Mouse (Mus musculus) testis, postnatal 14 days (tissue): ENCODE measurements at regions not wholly inside any gene's neighbourhood (a gene's known extent, or its start where the extent isn't known, plus 50 kb on each side); places are given as distances from the start of the nearest gene placed in this dataset.

ENCODE experiments used
- DNase-seq: peaks from one replicate; pipeline ENCODE4 v3.0.0; 2021; ENCODE audit warnings: low spot score

DNA sequence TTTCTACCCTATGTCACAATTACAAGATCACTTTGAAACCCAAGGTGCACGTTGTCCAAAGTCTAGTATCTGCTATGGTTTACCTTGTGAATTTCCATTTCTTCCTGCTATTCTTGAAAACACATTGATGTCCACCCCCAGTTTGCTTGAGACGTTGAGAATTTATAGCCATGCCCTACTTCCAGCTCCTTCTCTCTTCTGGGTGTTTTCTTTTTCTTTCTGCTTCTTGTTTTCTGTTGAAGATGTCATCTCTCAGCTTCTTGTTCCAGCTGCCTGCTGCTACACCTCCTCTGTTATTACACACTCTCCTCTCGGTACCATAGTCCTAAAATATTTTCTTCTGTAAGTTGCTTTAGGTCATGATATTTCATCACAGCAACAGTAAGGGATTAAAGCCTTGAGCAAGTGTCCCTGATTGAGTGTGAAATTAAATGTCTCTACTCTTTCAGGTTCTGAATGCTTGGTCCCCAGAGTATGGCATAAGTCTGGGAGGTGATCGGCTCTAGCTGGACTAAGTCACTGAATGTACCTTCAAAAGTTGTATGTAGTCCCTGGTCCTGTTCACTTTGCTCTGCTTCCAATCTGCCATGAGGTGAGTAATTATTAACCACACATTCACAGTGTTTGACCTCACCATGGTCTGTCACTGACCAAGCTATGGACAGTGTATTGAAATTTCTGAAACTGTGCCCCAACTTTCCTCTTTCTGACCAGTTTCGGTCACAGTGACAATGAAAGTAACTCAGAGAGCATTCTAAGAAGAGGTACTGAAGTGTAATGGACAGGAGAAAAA, 718.1 kb downstream of the Epm2a start:
- DNase-seq = no peak

DNA sequence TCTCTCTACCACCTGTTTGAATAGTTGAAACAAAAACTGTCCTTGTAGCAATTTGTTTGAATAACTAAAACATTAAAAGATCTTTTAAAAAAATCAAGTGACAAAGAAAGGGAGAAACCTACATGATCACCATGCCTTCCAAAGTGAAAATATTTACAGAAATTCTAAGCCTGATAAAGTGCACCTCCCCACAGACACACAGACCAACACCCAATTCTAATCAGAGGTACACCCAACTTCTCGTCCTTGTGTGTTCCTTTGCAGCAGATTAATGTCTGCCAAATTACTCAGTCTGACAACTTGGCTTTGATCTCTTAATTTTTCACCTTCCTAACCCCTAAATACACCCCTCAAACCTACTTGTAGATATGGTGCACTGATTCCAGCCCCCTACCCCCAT, 719.1 kb downstream of the Epm2a start:
- no peak for DNase-seq

DNA sequence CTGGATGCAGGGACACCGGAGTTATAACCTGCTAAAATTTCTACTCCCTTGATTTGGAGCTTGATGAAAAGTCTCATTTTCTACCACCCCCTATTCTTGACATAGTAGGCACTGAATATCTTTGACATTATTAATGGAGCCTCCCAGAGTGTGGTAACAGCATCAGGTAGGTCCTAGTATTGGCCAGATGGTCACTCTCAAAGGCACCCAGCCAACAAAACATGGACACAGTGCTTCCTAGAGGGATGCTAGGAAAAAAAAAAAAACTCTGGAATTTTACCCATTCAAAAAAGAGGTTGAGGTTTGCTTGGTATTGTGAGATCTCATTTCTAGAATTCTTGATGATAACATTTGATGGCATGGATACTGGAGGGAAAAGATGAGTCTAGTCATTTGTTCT, 740.8 kb downstream of the Epm2a start:
- DNase-seq = no peak

DNA sequence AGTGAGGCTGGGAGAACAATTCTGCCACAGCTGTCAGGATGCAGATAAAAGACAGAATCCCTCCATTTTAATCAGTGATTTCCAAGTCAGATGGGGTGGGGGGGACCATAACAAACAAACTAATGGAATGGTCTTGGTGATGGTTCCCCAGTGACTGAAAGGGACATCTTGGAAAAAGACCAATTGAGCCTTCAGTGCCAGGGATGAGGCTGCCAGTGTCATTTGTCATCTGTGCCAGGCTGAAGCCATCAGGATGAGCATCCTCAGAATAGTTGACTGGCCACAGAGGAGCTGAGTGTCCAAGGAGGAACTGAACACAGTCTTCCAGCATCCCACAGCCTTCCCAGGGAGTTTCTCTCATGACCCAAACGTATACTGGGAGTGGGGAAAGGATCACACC, 749.3 kb downstream of the Epm2a start:
- DNase-seq = no peak

DNA sequence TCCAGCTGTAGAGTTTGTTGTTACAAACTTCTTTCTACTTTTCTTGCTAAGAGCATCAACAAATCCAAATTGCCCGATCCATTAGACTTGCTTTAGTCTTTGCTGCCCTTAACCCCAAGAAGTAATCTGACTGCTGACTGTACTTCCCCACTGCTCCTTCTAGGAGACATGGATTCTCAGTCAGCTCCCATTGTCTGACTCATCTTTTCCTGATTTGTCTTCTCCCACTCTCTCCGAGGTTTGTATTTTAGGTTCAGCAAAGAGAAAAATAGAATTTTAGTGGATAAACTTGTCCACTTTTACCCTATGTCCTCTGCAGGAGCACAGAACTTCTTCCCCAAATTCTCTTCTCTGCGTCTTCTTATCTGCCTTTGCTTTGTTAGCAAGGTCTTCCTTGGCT, 753.5 kb downstream of the Epm2a start:
- DNase-seq = no peak

DNA sequence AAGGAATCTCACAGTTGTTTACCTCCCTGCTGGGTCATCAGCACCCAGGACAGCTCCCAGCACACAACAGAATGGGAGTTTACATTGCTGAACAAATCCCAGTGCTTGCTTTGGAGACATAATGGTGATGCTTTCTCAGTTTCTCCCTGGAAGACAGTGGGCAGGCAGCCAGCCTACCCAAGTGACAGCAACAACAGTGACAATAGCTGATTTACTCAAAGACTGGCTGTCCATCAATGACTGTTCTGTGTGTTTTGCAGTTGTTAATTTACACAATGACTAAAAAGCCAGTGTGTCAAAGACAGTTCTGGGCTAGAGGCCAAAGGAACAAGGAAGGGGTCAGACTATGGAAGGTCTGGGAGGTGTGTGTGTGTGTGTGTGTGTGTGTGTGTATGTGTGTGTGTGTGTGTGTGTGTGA, 762.2 kb downstream of the Utrn start:
- peak; percentile 15 for DNase-seq

DNA sequence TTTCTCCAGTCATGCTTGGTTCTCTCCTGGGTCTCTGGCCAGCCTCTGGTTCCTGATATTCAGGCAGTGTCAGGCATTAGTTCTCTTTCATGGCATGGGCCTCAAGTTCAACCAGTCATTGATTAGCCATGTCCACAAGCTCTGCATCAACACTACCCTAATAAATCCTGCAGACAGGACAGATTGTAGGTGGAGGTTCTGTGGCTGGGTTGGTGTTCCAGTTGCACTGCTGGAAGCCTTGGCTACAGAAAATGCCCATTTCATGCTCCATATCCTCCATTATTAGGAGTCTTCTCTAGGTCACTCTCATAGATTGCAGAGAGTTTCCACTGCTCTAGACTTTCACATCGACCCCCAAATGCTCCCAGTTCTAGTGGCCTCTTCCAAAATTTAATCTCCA, 757.4 kb downstream of the Utrn start:
- no peak for DNase-seq

DNA sequence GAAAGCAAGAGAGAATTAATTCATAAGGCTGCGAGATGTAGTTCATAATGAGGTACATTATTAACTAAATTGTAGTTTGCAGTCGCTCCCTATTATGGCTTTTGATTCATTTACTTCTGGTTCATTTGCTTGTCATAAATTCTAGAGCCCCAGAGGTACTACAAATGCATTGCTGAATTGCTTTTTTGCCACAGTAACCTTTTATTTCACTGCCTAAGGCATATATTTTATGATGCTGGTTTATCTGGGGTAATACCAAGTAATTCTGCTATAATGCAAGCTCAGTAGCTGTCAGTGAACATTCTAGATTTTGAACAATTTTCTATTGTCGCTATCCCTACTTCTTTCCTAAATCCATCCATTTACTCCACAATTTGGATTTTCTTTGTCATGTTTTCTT, 753.4 kb downstream of the Utrn start:
- no peak for DNase-seq

DNA sequence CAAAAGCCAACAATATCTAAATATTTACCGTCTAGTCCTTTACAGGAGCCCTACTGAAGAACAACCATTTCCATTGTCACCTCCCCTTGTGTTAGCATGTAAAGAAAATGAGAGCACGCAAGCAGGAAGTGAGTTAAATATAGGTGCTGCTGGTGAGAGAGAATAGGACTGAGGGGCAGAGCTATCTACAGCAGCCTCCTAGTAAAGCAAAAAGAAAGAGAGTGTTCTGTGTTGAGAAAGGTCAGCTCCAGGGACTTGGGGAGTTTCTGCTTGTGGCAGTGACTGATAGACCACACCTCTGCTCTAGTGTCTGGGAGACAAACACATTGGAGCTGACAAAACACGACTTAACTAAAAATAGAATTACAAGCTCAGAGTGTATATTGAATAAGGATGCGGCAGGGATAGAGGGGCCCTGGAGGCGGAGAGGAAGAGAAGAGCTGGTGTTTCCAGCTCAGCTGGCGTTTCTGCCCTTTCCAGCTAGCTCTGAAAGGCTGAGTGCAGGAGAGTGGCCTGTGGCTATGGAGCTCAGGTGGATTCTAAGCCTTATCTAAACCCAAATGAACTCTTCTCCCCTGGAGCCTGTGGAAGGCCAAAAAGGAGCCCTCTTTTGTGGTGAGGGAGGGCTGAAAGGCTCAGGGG, 752.4 kb downstream of the Utrn start:
- no peak for DNase-seq

DNA sequence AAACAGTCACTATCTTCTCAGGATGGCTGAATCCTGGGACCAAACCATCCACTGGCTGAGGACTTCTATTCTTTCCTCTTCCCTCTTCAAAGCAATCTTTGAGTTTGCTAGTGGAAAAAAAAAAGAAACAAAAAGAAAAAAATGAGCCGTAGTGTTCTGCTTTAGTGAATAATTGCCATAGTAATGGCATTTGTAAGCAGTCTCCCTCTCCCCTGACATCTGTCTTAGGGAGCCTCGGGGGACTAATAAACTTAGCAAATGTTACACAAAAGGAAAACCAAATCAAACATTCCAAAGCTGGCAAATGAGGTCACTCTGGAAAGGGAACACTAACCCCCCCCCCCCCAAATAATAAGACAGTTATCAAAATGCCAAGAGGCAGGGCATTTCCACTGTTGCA, 744.9 kb downstream of the Utrn start:
- no peak for DNase-seq

DNA sequence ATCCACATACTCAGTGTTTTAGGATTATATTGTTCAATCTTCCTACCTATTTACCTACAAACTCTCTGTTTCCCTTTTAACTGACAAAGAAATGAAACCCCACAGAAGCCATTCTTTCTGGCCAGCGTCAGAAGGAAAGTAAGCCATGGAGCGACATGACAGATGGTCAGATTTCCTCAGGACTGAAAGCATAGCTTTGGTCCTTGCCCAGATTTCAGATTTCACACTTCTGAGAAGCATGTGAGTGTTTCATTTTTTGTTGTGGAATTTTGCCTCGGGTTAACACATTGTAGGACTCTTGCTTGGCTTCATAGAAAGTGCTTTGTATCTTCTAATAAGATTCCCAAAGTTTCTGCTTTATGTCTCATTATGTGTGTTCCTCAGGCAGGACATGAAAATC, 739.7 kb downstream of the Utrn start:
- no peak for DNase-seq

DNA sequence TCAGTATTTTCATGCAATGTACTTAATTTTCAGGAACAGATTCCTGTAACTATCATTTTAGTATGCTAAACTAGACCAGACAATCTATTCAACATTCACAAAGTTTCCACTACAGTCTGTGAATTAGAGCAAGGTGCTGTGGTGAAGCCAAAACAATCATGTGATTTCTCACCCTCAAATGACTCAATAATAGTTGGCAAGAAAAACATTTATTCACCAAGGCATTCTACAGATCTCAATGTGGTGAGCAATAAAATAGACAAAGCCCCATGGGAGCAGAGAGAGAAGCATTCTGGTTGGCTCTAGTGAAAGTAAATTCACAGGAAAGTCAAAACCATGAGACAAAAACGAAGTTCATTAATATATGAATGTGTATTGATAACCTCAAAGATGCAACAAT, 724.5 kb downstream of the Utrn start:
- DNase-seq = no peak

DNA sequence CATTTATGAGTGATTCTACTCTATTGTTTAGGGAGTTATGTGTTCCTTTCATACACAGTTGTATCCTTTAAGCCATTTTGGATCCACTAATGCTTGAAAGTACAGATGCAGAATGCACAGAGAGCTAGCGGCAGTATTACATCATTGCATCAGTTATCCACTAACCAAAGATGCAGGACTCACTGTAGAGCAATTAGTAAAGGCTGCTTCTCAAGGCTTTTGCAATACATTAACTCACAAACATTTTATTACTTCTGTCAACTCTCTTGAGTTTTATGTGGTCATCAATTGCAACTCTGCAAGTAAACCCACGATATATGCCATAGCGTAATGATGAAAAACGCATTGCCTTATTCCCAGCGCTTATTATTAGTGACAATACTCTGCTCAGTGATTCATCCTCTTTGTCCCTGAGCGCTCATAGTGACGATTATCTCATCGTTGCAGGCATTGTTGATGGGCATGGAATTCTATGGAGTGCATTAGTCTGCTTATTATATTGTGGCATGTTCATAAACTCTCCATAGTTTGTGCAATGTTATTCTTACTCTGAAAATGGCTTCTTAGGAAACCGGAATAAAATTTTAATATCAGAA, 722.1 kb downstream of the Utrn start:
- no peak for DNase-seq

DNA sequence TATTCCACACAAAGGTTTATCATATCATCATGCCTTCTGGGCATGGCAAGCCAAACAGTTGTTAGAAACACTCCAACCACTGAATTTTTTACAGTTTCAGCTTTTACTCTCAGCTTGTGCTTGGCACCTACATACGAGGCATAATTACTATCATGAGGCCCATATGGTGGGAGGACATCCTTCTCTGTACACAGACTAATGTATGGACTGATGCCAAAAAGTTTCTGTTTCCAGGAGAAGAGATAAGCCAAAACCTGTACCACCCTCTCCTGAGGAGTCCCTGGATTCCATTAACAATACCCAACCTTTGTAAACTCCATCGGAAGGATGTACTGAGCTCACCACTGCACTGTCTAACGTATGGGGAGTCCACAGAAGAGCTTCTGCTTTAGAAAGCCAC, 698.9 kb downstream of the Utrn start:
- DNase-seq = no peak

DNA sequence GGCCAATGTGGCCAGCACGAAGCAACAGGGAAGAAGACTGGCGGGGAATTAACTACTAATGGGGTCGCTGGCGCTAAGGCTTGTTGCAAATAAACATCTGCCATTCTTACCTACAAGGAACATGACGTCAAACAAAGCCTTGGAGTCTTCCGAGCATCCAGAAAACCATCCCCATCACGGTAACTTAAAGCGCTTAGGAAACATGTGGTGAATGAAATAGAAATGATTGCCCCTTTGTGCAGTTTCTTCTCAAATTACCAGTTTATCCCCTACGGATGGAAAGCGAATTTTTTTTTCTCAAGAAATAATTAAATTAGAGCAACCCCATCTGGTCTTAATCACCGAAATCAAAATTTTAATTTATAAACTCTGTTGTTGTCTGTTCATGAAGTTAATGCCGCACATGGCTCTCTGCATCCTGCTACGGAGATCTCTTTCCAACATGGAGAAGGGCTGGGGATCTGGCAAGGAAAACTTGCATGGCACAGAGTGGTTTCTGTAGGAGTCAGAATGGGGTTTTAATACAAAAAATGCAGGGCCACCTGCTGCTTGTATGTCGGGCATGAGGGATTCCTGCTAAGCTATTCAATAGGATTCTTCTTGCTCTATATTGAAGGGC, 694.9 kb downstream of the Utrn start:
- no peak for DNase-seq

DNA sequence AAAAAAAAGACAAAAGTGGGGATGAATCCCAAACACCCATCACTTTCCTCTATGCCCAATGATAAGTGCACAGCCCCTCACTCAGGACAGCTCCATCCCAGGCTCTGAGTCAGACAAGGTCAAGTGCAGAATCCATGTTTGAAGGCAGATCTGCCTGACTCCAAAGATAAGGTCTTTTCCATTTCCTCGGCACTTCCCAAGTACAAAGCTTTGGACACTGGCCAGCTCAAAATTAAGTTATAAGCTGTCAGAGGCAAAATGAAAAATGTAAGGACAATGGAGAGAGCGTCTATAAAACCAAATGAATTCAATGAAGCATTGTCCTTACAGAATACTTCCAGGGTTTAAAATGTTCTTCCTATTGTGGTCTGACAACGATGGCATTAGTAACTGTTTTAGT, 694.0 kb downstream of the Utrn start:
- DNase-seq = no peak

DNA sequence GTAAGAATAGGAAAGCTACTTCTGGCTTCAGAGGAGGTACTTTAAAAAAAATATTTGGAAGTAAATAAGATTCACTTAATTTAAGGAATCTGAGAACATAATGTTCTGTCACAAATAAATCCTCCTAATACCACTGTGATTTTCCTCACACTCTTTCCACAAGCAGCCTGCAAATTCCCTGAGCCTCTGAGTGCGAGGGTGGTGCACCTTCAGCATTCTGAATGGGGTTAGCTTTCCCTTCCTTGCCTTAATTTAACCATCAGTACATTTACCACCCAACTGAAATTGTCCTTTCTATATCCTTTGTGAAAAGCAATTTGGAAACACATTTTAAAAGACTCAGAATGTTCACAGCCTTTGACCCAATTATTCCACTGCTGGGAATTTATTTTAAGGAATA, 691.7 kb downstream of the Utrn start:
- DNase-seq = no peak

DNA sequence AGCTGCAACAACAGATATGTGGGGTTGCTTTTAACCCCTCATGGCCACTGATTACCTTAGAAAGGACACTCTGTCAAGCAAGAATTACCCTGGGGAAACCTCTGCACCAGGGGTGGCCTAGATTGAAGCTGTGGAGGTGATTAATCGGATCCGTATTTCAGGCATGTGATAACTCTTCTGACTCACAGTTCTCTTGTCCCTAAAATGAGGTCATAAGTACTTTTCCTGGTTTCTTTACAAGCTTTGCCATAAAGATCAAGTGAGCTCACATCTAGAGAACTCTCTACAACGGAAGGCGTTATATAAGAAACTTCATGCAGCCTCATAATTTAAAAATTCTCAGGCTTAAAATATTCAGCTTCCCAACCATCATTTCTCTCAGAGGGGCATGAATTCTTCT, 688.2 kb downstream of the Utrn start:
- DNase-seq = no peak

DNA sequence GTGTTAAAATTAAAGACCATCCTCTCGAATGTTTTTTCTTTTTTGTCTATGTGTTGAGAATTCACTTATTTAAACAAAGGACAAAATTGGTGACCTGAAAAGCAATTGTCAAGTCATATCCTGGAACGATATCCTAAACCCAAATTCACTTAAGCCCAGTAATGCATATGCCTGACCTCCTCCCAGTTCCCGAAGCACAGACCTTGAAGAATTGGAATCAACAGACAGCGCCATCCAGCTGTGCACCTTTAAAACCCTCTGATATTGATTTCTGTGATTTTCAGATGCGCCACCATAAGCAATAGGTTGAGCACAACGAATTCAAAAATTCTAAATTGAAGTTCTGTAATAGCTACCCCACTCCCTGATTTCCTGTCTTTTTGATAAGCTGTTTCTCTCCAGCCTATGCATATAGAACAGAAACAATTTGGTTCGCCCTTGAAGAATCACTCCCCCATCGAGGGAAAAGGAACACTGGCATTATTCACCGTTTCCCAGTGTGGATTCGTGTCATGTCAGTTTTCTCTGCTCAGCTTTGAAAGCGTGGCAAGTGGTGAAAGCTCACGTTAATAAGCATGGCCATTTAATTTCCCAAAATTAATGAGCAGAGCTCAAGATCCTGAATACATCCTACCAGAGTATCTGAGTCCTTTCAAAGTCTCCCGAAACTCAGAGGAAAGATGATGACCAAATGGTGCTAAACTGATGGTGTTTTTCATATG, 682.1 kb downstream of the Utrn start:
- no peak for DNase-seq

DNA sequence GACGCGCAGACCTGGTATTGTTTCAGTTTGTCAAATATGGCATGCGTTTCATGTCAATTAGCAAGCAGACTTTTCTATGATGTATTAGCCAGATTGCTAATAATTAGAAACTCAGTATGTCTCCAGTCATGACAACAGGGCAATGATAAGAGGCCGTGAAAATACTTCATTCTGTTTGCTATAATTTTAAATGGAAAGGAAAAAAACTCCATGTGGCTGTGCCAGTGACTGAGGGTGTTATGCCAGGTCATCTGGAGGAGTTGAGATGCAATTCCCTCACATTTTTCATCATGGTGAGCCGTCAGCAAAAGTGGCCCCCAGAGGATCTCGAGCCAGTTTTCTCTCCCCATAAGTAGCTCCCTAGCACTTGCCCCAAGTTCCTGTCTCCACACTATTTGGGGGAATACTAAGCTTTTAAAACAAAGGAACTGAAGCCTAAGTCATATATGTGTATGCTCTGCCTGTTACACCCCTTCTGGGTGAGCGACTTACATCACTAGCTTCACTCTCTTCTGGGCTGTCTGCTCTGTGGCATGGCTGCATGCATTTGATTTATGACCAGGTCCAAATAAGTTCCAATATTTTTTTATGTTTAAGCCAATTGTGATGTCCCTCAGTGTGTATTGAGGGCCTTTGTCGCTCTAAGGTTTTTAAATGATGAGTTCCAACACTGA, 681.4 kb downstream of the Utrn start:
- no peak for DNase-seq

DNA sequence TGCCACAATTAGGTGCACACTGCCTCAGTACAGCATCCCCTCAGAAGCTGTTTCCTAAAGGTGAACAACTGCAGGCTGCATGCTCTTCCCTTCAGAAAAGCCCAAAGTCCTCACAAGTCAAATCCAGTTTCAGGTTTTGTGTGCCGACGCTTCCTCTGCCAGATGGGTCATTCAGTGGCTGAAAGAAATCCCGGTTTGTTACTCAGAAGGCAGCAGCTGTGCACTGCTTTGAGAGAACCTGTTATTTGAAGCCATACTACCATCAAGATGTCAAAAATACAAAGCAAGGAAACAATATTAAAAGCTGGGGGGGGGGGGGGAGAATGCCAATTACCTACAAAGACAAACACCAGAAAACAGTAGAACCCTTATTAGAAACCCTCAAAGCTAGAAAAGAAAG, 678.7 kb downstream of the Utrn start:
- no peak for DNase-seq

DNA sequence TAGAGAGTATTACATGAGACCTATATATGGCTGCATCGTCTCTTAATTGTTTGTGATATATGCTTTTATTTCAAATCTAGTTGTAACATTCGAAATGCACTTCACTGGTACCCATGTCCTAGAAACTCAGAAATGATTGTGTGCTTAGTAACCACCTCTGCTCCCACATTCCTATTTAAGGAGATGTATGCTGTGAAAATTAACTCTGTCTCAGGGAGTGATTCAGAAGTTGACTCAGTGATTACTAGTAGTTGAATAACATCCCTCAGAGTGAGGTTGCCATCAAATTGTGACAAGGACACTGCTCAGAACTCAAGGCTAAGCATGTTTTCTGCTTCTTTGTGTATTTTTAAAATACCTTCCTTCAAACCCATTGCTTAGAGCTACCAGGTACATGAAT, 661.9 kb downstream of the Utrn start:
- DNase-seq = no peak
